Mouse (Mus musculus) heart, postnatal 25 days (tissue): ENCODE measurements around the gene Ndufab1. TPM values are rescaled to one million over a fixed set of nuclear protein-coding genes. Genes with fewer than 3 reads are reported as not detected.

Experiments used
- DNase-seq: peaks from one replicate; pipeline ENCODE4 v3.0.0; 2022; ENCODE audit warnings: low spot score
- intact Hi-C: fragments of 180-260 bp; cut with DNase I; formaldehyde crosslinking; loops from one replicate; pipeline ENCODE4 v1.15.1; 2025
- total RNA-seq, 2 experiments: library from RNA; stranded (reverse); gene quantifications; 2 replicates each; pipeline ENCODE4 v1.2.3; 2021

Gene Ndufab1
- total RNA-seq, 2 experiments from 2014 or later, result 1,585 to 1,678 TPM

- intact Hi-C loops, result no loop called here
- DNase-seq, result no peak
These were observed 21.7 kb downstream of the Ndufab1 start for GRCm38 (mm10) chr7:122079798-122080554.

- DNase-seq, result no peak
- intact Hi-C loops, result no loop called here
These were observed 27.3 kb downstream of the Ndufab1 start for GRCm38 (mm10) chr7:122074374-122074773.

GRCm38 (mm10) chr7:122067517-122068381, 33.9 kb downstream of the Ndufab1 start:
- intact Hi-C loops, result loop anchor here (2.0 to 5.0 kb wide), 2 partner anchors 33 to 85 kb away; partner anchors contain the start of genes Cog7 and Ndufab1
- DNase-seq, result no peak

GRCm38 (mm10) chr7:122066945-122067516, 34.7 kb downstream of the Ndufab1 start, which contains the start of the genes Ubfd1 and Ears2:
Ubfd1 (plus strand) TSS chr7:122067175.
Ears2 (minus strand) TSS chr7:122067263.
- intact Hi-C loops, result loop anchor here (5.0 kb wide), 1 partner anchor 85 kb away; the partner anchor contains the start of gene Cog7
- DNase-seq, result peak; percentile 90

GRCm38 (mm10) chr7:122066102-122066944, 35.4 kb downstream of the Ndufab1 start:
- intact Hi-C loops, result loop anchor here (5.0 kb wide), 1 partner anchor 84 kb away; the partner anchor contains the start of gene Cog7
- DNase-seq, result no peak

- no peak for DNase-seq
- intact Hi-C loops, result loop anchor here (5.0 kb wide), 1 partner anchor 83 kb away; the partner anchor contains the start of gene Cog7
These were observed 36.0 kb downstream of the Ndufab1 start for GRCm38 (mm10) chr7:122065656-122066055.

- intact Hi-C loops, result no loop called here
- no peak for DNase-seq
These were observed 45.1 kb downstream of the Ndufab1 start for GRCm38 (mm10) chr7:122056633-122057032.

- intact Hi-C loops, result no loop called here
- no peak for DNase-seq
These were observed 50.9 kb downstream of the Ndufab1 start for GRCm38 (mm10) chr7:122050834-122051233.

- no peak for DNase-seq
- intact Hi-C loops, result no loop called here
These were observed 53.5 kb downstream of the Ndufab1 start for GRCm38 (mm10) chr7:122048191-122048590.

GRCm38 (mm10) chr7:122046813-122047212, 54.9 kb downstream of the Ndufab1 start:
- DNase-seq, result no peak

GRCm38 (mm10) chr7:122045711-122046110, 56.0 kb downstream of the Ndufab1 start:
- intact Hi-C loops, result no loop called here
- no peak for DNase-seq

More at GRCm38 (mm10) chr7:122046813-122047212, 54.9 kb downstream of the Ndufab1 start:
- intact Hi-C loops, result no loop called here

GRCm38 (mm10) chr7:122045181-122045634, 56.5 kb downstream of the Ndufab1 start:
- DNase-seq, result peak; percentile 16
- intact Hi-C loops, result no loop called here

- no peak for DNase-seq
- intact Hi-C loops, result no loop called here
These were observed 57.6 kb downstream of the Ndufab1 start for GRCm38 (mm10) chr7:122044106-122044505.

Other genes starting within 250 kb of the Ndufab1 start
- not detected for gene Scnn1b, start 236.8 kb downstream of the Ndufab1 start, total RNA-seq
- gene Cog7, start 120.2 kb downstream of the Ndufab1 start, total RNA-seq, result 10 to 100 TPM; 13.8 to 15.2 TPM
- 10 to 100 TPM; 25.7 to 26.9 TPM for gene Gga2, start 80.7 kb downstream of the Ndufab1 start, total RNA-seq
- 10 to 100 TPM; 35.0 to 38.6 TPM for gene Ubfd1, start 34.7 kb downstream of the Ndufab1 start, total RNA-seq
- gene Ears2, start 34.6 kb downstream of the Ndufab1 start, total RNA-seq, result 10 to 100 TPM; 11.3 to 12.6 TPM
- under 1 TPM; 0.52 to 0.70 TPM for gene Palb2, start 31.1 kb upstream of the Ndufab1 start, total RNA-seq
- gene Dctn5, start 31.2 kb upstream of the Ndufab1 start, total RNA-seq, result 10 to 100 TPM; 25.8 to 28.6 TPM
- gene Plk1, start 57.6 kb upstream of the Ndufab1 start, total RNA-seq, result 1 to 10 TPM in 1 of 2 experiments, under 1 TPM in 1; 0.81 to 1.2 TPM
- gene Ern2, start 84.3 kb upstream of the Ndufab1 start, total RNA-seq, result not detected
- 1 to 10 TPM; 2.5 to 3.0 TPM for gene Chp2, start 117.6 kb upstream of the Ndufab1 start, total RNA-seq
- 1 to 10 TPM; 3.2 to 3.7 TPM for gene Prkcb, start 186.9 kb upstream of the Ndufab1 start, total RNA-seq